Mouse (Mus musculus) CH12.LX (cell line): Measurements from ENCODE around the gene Tm9sf3. TPM values are rescaled to one million over a fixed set of nuclear protein-coding genes. Genes with fewer than 3 reads are reported as not detected.

Experiments
- DNase-seq: peaks from one replicate; pipeline ENCODE4 v3.0.0-alpha.2; 2013; ENCODE audit errors: extremely low read depth
- H3K27ac ChIP-seq: 2 replicates; pipeline ENCODE4 v1.5.1; 2012; ENCODE audit warnings: low read depth, mild to moderate bottlenecking, control low read depth, moderate library complexity; ENCODE audit not compliant: insufficient read depth
- H3K27me3 ChIP-seq: replicated peaks from 2 replicates; pipeline ENCODE3; 2012; ENCODE audit warnings: inconsistent platforms
- H3K36me3 ChIP-seq, 2 experiments: replicated peaks in 1 of 2; 2 replicates each; pipeline versions ENCODE3 to v1.6.1; 2012; ENCODE audit warnings: inconsistent platforms in 1 of 2, low read length in 1 of 2, mild to moderate bottlenecking in 1 of 2, mixed read lengths in 1 of 2, moderate library complexity in 1 of 2; ENCODE audit not compliant: control insufficient read depth in 1 of 2, insufficient read depth in 1 of 2
- H3K4me1 ChIP-seq, 2 experiments: 2 replicates each; pipeline ENCODE4 v1.6.1; 2012; ENCODE audit warnings: inconsistent platforms in 1 of 2, moderate library complexity in 1 of 2; ENCODE audit not compliant: insufficient read depth in 2 of 2, control insufficient read depth in 1 of 2
- H3K4me2 ChIP-seq: 2 replicates; pipeline ENCODE4 v1.6.1; 2012; ENCODE audit warnings: low read depth, mild to moderate bottlenecking, control low read depth; ENCODE audit not compliant: poor library complexity, insufficient read depth, severe bottlenecking
- H3K4me3 ChIP-seq, 3 experiments: fragments of 150-350 bp in 1 of 3; sonication (generic) in 1 of 3; replicated peaks in 1 of 3; 2 replicates each; pipeline versions ENCODE3 to v1.5.1; 2011 to 2012; ENCODE audit warnings: low read depth in 2 of 3, low read length in 2 of 3, mild to moderate bottlenecking in 2 of 3, moderate library complexity in 2 of 3, control low read depth in 1 of 3, improper control_type of control experiment in 1 of 3, inconsistent platforms in 1 of 3, mixed read lengths in 1 of 3; ENCODE audit not compliant: poor library complexity in 1 of 3
- H3K79me2 ChIP-seq: replicated peaks from 2 replicates; pipeline ENCODE4 v1.6.1; 2012; ENCODE audit warnings: mild to moderate bottlenecking, moderate library complexity; ENCODE audit not compliant: control insufficient read depth, poor library complexity, insufficient read depth, severe bottlenecking; ENCODE audit errors: extremely low read depth
- H3K9ac ChIP-seq: 2 replicates; pipeline ENCODE4 v1.6.1; 2012; ENCODE audit warnings: low read depth, mild to moderate bottlenecking, control low read depth, moderate library complexity; ENCODE audit not compliant: insufficient read depth
- H3K9me3 ChIP-seq: replicated peaks from 2 replicates; pipeline ENCODE3; 2012; ENCODE audit warnings: low read length, inconsistent platforms, mixed read lengths
- BHLHE40 ChIP-seq: IDR thresholded peaks from 2 replicates; pipeline ENCODE4 v1.6.1; 2011; ENCODE audit warnings: mild to moderate bottlenecking, low read depth, low read length, improper control_type of control experiment
- CHD1 ChIP-seq: IDR thresholded peaks from 2 replicates; pipeline ENCODE4 v1.6.1; 2012; ENCODE audit warnings: low read depth, low read length, improper control_type of control experiment, inconsistent platforms
- E2F4 ChIP-seq: IDR thresholded peaks from 2 replicates; pipeline ENCODE4 v1.6.1; 2011; ENCODE audit warnings: low read depth, low read length, improper control_type of control experiment; ENCODE audit not compliant: insufficient replicate concordance
- ETS1 ChIP-seq: conservative IDR thresholded peaks from 2 replicates; pipeline ENCODE4 v1.6.1; 2012; ENCODE audit warnings: low read depth, mild to moderate bottlenecking, inconsistent platforms, low read length, improper control_type of control experiment, moderate library complexity
- GABPA ChIP-seq: IDR thresholded peaks from 2 replicates; pipeline ENCODE4 v1.6.1; 2012; ENCODE audit warnings: low read depth, low read length, improper control_type of control experiment, inconsistent platforms; ENCODE audit not compliant: insufficient replicate concordance
- HCFC1 ChIP-seq: IDR thresholded peaks from 2 replicates; pipeline ENCODE4 v1.6.1; 2012; ENCODE audit warnings: low read depth, mild to moderate bottlenecking, inconsistent platforms, low read length, improper control_type of control experiment
- JUN ChIP-seq: IDR thresholded peaks from 2 replicates; pipeline ENCODE4 v1.6.1; 2011; ENCODE audit warnings: low read depth, mild to moderate bottlenecking, low read length, improper control_type of control experiment, moderate library complexity; ENCODE audit not compliant: insufficient read depth
- JUND ChIP-seq: conservative IDR thresholded peaks from 2 replicates; pipeline ENCODE4 v1.6.1; 2011; ENCODE audit warnings: low read depth, low read length, improper control_type of control experiment
- MAFK ChIP-seq: IDR thresholded peaks from 2 replicates; pipeline ENCODE4 v1.6.1; 2011; ENCODE audit warnings: low read length, improper control_type of control experiment; ENCODE audit not compliant: insufficient replicate concordance
- MEF2A ChIP-seq: IDR thresholded peaks from 2 replicates; pipeline ENCODE4 v1.6.1; 2014; ENCODE audit warnings: low read depth, mild to moderate bottlenecking, inconsistent platforms, low read length, improper control_type of control experiment, borderline replicate concordance
- MXI1 ChIP-seq: IDR thresholded peaks from 2 replicates; pipeline ENCODE4 v1.6.1; 2011; ENCODE audit warnings: mild to moderate bottlenecking, low read depth, low read length, improper control_type of control experiment
- NELFE ChIP-seq: IDR thresholded peaks from 2 replicates; pipeline ENCODE4 v1.6.1; 2011; ENCODE audit warnings: low read depth, low read length, improper control_type of control experiment
- NRF1 ChIP-seq: IDR thresholded peaks from 2 replicates; pipeline ENCODE4 v1.6.1; 2014; ENCODE audit warnings: low read depth, mild to moderate bottlenecking, inconsistent platforms, low read length, improper control_type of control experiment, moderate library complexity
- POLR2AphosphoS2 ChIP-seq: IDR thresholded peaks from 2 replicates; pipeline ENCODE4 v1.6.1; 2011; ENCODE audit warnings: low read depth, low read length, improper control_type of control experiment
- RAD21 ChIP-seq: IDR thresholded peaks from 2 replicates; pipeline ENCODE4 v1.6.1; 2011; ENCODE audit warnings: low read depth, mild to moderate bottlenecking, low read length, improper control_type of control experiment, moderate library complexity
- RCOR1 ChIP-seq: conservative IDR thresholded peaks from 2 replicates; pipeline ENCODE4 v1.6.1; 2012; ENCODE audit warnings: low read depth, mild to moderate bottlenecking, inconsistent platforms, low read length, improper control_type of control experiment
- SIN3A ChIP-seq: IDR thresholded peaks from 2 replicates; pipeline ENCODE4 v1.6.1; 2012; ENCODE audit warnings: low read length, improper control_type of control experiment, inconsistent platforms
- TBP ChIP-seq: conservative IDR thresholded peaks from 2 replicates; pipeline ENCODE4 v1.6.1; 2011; ENCODE audit warnings: low read depth, low read length, improper control_type of control experiment
- UBTF ChIP-seq: IDR thresholded peaks from 2 replicates; pipeline ENCODE4 v1.6.1; 2012; ENCODE audit warnings: low read depth, mild to moderate bottlenecking, inconsistent platforms, low read length, improper control_type of control experiment, moderate library complexity
- USF2 ChIP-seq: conservative IDR thresholded peaks from 2 replicates; pipeline ENCODE4 v1.6.1; 2011; ENCODE audit warnings: low read depth, low read length, improper control_type of control experiment
- ZC3H11A ChIP-seq: IDR thresholded peaks from 2 replicates; pipeline ENCODE4 v1.6.1; 2012; ENCODE audit warnings: low read depth, mild to moderate bottlenecking, inconsistent platforms, low read length, improper control_type of control experiment
- ZMIZ1 ChIP-seq: IDR thresholded peaks from 2 replicates; pipeline ENCODE4 v1.6.1; 2012; ENCODE audit warnings: low read depth, mild to moderate bottlenecking, inconsistent platforms, low read length, improper control_type of control experiment
- ZNF384 ChIP-seq: IDR thresholded peaks from 2 replicates; pipeline ENCODE4 v1.6.1; 2012; ENCODE audit warnings: low read depth, low read length, improper control_type of control experiment, inconsistent platforms
- dilution Hi-C: fragments of 300-500 bp; cut with MboI; formaldehyde crosslinking; loops from 2 replicates; pipeline ENCODE4 v1.14.3; 2020; ENCODE audit warnings: low sequenced_read_pairs; ENCODE audit not compliant: extremely low pct_unique_long_range_greater_than_20kb, extremely low pct_ligation_motif_present
- in situ Hi-C: fragments of 300-500 bp; cut with MboI; formaldehyde crosslinking; loops from 3 replicates; pipeline ENCODE4 v1.14.3; 2019; ENCODE audit warnings: low sequenced_read_pairs, low pct_ligation_motif_present, low pct_unique_long_range_greater_than_20kb, mixed read lengths
- polyA plus RNA-seq: library from polyadenylated mRNA; unstranded; fragments of >175 nt; gene quantifications from 2 replicates; pipeline ENCODE4 v1.2.1, GENCODE M21; 2012; ENCODE audit warnings: low read depth; ENCODE audit not compliant: insufficient read length
- total RNA-seq, 2 experiments: library from RNA; depleted of rRNA; stranded (reverse); fragments of 300-350 nt in 1 of 2; fragments of >200 nt in 1 of 2; gene quantifications; 2 replicates each; pipeline ENCODE4 v1.2.3; 2012 to 2014

Gene Tm9sf3
- total and polyA plus RNA-seq, 3 experiments = 137 to 294 (median 182) TPM

GRCm38 (mm10) chr19:41197606-41198005 is 66.2 kb downstream of the Tm9sf3 start:
- H3K9ac ChIP-seq = no peak overlapping the region
- no peaks in the 10 kb centered on the region for H3K9me3 ChIP-seq
- no peak overlapping the region for H3K4me3 ChIP-seq
- no peaks in the 10 kb centered on the region for H3K79me2 ChIP-seq
- no peak overlapping the region for H3K4me2 ChIP-seq
- no peaks in the 10 kb centered on the region for H3K4me1 ChIP-seq
- in situ Hi-C loops = loop anchor here (10.0 kb wide), 1 partner anchor 103 kb away; no protein-coding TSS in a partner anchor
- no peak overlapping the region for H3K27ac ChIP-seq
- H3K36me3 ChIP-seq = no peaks in the 10 kb centered on the region
- TF ChIP-seq JUND (no peak), E2F4 (no peak), TBP (no peak), CHD1 (no peak), MAFK (no peak), NELFE (no peak), JUN (no peak), USF2 (no peak), UBTF (no peak)
- dilution Hi-C loops = no loop called here
- peaks cover 54% of the 10 kb centered on the region for H3K27me3 ChIP-seq
- no peak for DNase-seq

GRCm38 (mm10) chr19:41193379-41193778 is 70.4 kb downstream of the Tm9sf3 start:
- Histone ChIP-seq H3K79me2 (no peaks in the 10 kb centered on the region), H3K9me3 (no peaks in the 10 kb centered on the region), H3K27me3 (peaks cover 62% of the 10 kb centered on the region), H3K4me2 (no peak overlapping the region), H3K27ac (no peak overlapping the region), H3K9ac (no peak overlapping the region), H3K4me3 (no peak overlapping the region), H3K36me3 (no peaks in the 10 kb centered on the region), H3K4me1 (no peaks in the 10 kb centered on the region)
- TF ChIP-seq MXI1 = no peak
- no peak for TF ChIP-seq ZNF384
- no peak for TF ChIP-seq POLR2AphosphoS2
- TF ChIP-seq BHLHE40 = no peak
- TF ChIP-seq HCFC1 = no peak
- TF ChIP-seq JUN = no peak
- TF ChIP-seq SIN3A = no peak
- no peak for TF ChIP-seq TBP
- no peak for TF ChIP-seq ETS1
- TF ChIP-seq ZC3H11A = no peak
- no peak for TF ChIP-seq GABPA
- no peak for TF ChIP-seq RCOR1
- no peak for TF ChIP-seq MEF2A
- TF ChIP-seq RAD21 = no peak
- no peak for TF ChIP-seq NRF1
- no peak for TF ChIP-seq UBTF
- TF ChIP-seq ZMIZ1 = no peak
- dilution Hi-C loops (no loop called here), in situ Hi-C loops (loop anchor here (10.0 kb wide), 1 partner anchor 99 kb away; no protein-coding TSS in a partner anchor)
- no peak for DNase-seq
